Mouse (Mus musculus): Measurements from ENCODE around the gene Abhd6. TPM values are rescaled to one million over a fixed set of nuclear protein-coding genes. Genes with fewer than 3 reads are reported as not detected.

Gene Abhd6
- polyA plus RNA-seq, 1 experiment from 2014 or later, result 14.1 TPM

- H3K4me2 ChIP-seq (ENCODE audit: low read depth, low read length), result no peak overlapping the region
- no peak for ATAC-seq
- 86% methylated on average over 5 of the region's 5 CpGs for WGBS
- H3K36me3 ChIP-seq (ENCODE audit: control insufficient read depth, insufficient read depth, low read length), result no peaks in the 10 kb centered on the region
- no peak overlapping the region for H3K4me3 ChIP-seq (ENCODE audit: low read length)
- H3K9ac ChIP-seq (ENCODE audit: low read depth, low read length), result no peak overlapping the region
- no peaks in the 10 kb centered on the region for H3K4me1 ChIP-seq (ENCODE audit: control insufficient read depth, insufficient read depth, low read length)
- H3K9me3 ChIP-seq (ENCODE audit: control insufficient read depth, low read length), result no peaks in the 10 kb centered on the region
- H3K27me3 ChIP-seq (replicated peaks; ENCODE audit: control insufficient read depth, insufficient read depth, low read length), result no peaks in the 10 kb centered on the region
- H3K27ac ChIP-seq (ENCODE audit: low read length), result no peak overlapping the region
Observed at GRCm38 (mm10) chr14:8056076-8056475, 53.4 kb downstream of the Abhd6 start.

GRCm38 (mm10) chr14:8059938-8060337, 57.2 kb downstream of the Abhd6 start:
- H3K27me3 ChIP-seq (replicated peaks; ENCODE audit: control insufficient read depth, insufficient read depth, low read length), result no peaks in the 10 kb centered on the region
- H3K27ac ChIP-seq (ENCODE audit: low read length), result no peak overlapping the region
- H3K36me3 ChIP-seq (ENCODE audit: control insufficient read depth, insufficient read depth, low read length), result no peaks in the 10 kb centered on the region
- no peak overlapping the region for H3K4me2 ChIP-seq (ENCODE audit: low read depth, low read length)
- 88% methylated on average over 7 of the region's 7 CpGs for WGBS
- no peak overlapping the region for H3K9ac ChIP-seq (ENCODE audit: low read depth, low read length)
- no peak overlapping the region for H3K4me3 ChIP-seq (ENCODE audit: low read length)
- H3K4me1 ChIP-seq (ENCODE audit: control insufficient read depth, insufficient read depth, low read length), result no peaks in the 10 kb centered on the region
- no peak for ATAC-seq
- H3K9me3 ChIP-seq (ENCODE audit: control insufficient read depth, low read length), result no peaks in the 10 kb centered on the region

GRCm38 (mm10) chr14:8062076-8062475, 59.4 kb downstream of the Abhd6 start:
- no peak overlapping the region for H3K27ac ChIP-seq (ENCODE audit: low read length)
- no peak overlapping the region for H3K4me2 ChIP-seq (ENCODE audit: low read depth, low read length)
- H3K36me3 ChIP-seq (ENCODE audit: control insufficient read depth, insufficient read depth, low read length), result no peaks in the 10 kb centered on the region
- H3K4me1 ChIP-seq (ENCODE audit: control insufficient read depth, insufficient read depth, low read length), result no peaks in the 10 kb centered on the region
- WGBS, result 25% methylated on average over 3 of the region's 3 CpGs
- no peak for ATAC-seq
- no peaks in the 10 kb centered on the region for H3K9me3 ChIP-seq (ENCODE audit: control insufficient read depth, low read length)
- H3K4me3 ChIP-seq (ENCODE audit: low read length), result no peak overlapping the region
- no peaks in the 10 kb centered on the region for H3K27me3 ChIP-seq (replicated peaks; ENCODE audit: control insufficient read depth, insufficient read depth, low read length)
- H3K9ac ChIP-seq (ENCODE audit: low read depth, low read length), result no peak overlapping the region

GRCm38 (mm10) chr14:8062537-8063301, 60.0 kb downstream of the Abhd6 start:
- Histone ChIP-seq H3K27ac (ENCODE audit: low read length) (no peak overlapping the region), H3K36me3 (ENCODE audit: control insufficient read depth, insufficient read depth, low read length) (no peaks in the 10 kb centered on the region), H3K4me1 (ENCODE audit: control insufficient read depth, insufficient read depth, low read length) (no peaks in the 10 kb centered on the region), H3K9me3 (ENCODE audit: control insufficient read depth, low read length) (no peaks in the 10 kb centered on the region), H3K4me3 (ENCODE audit: low read length) (no peak overlapping the region), H3K4me2 (ENCODE audit: low read depth, low read length) (no peak overlapping the region), H3K9ac (ENCODE audit: low read depth, low read length) (no peak overlapping the region), H3K27me3 (replicated peaks; ENCODE audit: control insufficient read depth, insufficient read depth, low read length) (no peaks in the 10 kb centered on the region)
- no peak for ATAC-seq
- 61% methylated on average over 3 of the region's 3 CpGs for WGBS

- Histone ChIP-seq H3K27me3 (replicated peaks; ENCODE audit: control insufficient read depth, insufficient read depth, low read length) (no peaks in the 10 kb centered on the region), H3K4me2 (ENCODE audit: low read depth, low read length) (no peak overlapping the region), H3K36me3 (ENCODE audit: control insufficient read depth, insufficient read depth, low read length) (no peaks in the 10 kb centered on the region), H3K9me3 (ENCODE audit: control insufficient read depth, low read length) (no peaks in the 10 kb centered on the region), H3K9ac (ENCODE audit: low read depth, low read length) (no peak overlapping the region), H3K4me3 (ENCODE audit: low read length) (no peak overlapping the region), H3K4me1 (ENCODE audit: control insufficient read depth, insufficient read depth, low read length) (no peaks in the 10 kb centered on the region), H3K27ac (ENCODE audit: low read length) (no peak overlapping the region)
- no peak for ATAC-seq
- WGBS, result 89% methylated on average over 8 of the region's 8 CpGs
Observed at GRCm38 (mm10) chr14:8063835-8064785, 61.4 kb downstream of the Abhd6 start.

- H3K4me1 ChIP-seq (ENCODE audit: control insufficient read depth, insufficient read depth, low read length), result peaks cover 8% of the 10 kb centered on the region
- no peaks in the 10 kb centered on the region for H3K9me3 ChIP-seq (ENCODE audit: control insufficient read depth, low read length)
- no peaks in the 10 kb centered on the region for H3K27me3 ChIP-seq (replicated peaks; ENCODE audit: control insufficient read depth, insufficient read depth, low read length)
- under 1% methylated on average over 47 of the region's 47 CpGs for WGBS
- peak within 1 kb of the TSS; percentile 76 for H3K9ac ChIP-seq (ENCODE audit: low read depth, low read length)
- H3K36me3 ChIP-seq (ENCODE audit: control insufficient read depth, insufficient read depth, low read length), result 0 out of 2 replicates have a peak, but pooled peaks cover 2% of the 10 kb centered on the region
- peak within 1 kb of the TSS; percentile 62 for H3K4me3 ChIP-seq (ENCODE audit: low read length)
- peak within 1 kb of the TSS; percentile 97 for H3K27ac ChIP-seq (ENCODE audit: low read length)
- peak within 1 kb of the TSS; percentile 91 for H3K4me2 ChIP-seq (ENCODE audit: low read depth, low read length)
- peak; percentile 98 for ATAC-seq
Observed at GRCm38 (mm10) chr14:8080165-8080679, 77.5 kb downstream of the Abhd6 start, which contains the start of gene Rpp14. Gene Rpp14 (plus strand): TSS chr14:8080367.

- H3K9ac ChIP-seq (ENCODE audit: low read depth, low read length), result peak overlapping the region; percentile 76
- H3K4me1 ChIP-seq (ENCODE audit: control insufficient read depth, insufficient read depth, low read length), result peaks cover 8% of the 10 kb centered on the region
- peak overlapping the region; percentile 91 for H3K4me2 ChIP-seq (ENCODE audit: low read depth, low read length)
- H3K4me3 ChIP-seq (ENCODE audit: low read length), result peak overlapping the region; percentile 62
- peak; percentile 63 for ATAC-seq
- no peaks in the 10 kb centered on the region for H3K9me3 ChIP-seq (ENCODE audit: control insufficient read depth, low read length)
- no peaks in the 10 kb centered on the region for H3K27me3 ChIP-seq (replicated peaks; ENCODE audit: control insufficient read depth, insufficient read depth, low read length)
- WGBS, result 5% methylated on average over 11 of the region's 11 CpGs
- peak overlapping the region; percentile 97 for H3K27ac ChIP-seq (ENCODE audit: low read length)
- H3K36me3 ChIP-seq (ENCODE audit: control insufficient read depth, insufficient read depth, low read length), result 0 out of 2 replicates have a peak, but pooled peaks cover 2% of the 10 kb centered on the region
Observed at GRCm38 (mm10) chr14:8080718-8081117, 78.0 kb downstream of the Abhd6 start.

GRCm38 (mm10) chr14:8082949-8083348, 80.2 kb downstream of the Abhd6 start:
- H3K9ac ChIP-seq (ENCODE audit: low read depth, low read length), result no peak overlapping the region
- H3K9me3 ChIP-seq (ENCODE audit: control insufficient read depth, low read length), result no peaks in the 10 kb centered on the region
- 95% methylated on average over 1 of the region's 1 CpGs for WGBS
- 0 out of 2 replicates have a peak, but pooled peaks cover 6% of the 10 kb centered on the region for H3K36me3 ChIP-seq (ENCODE audit: control insufficient read depth, insufficient read depth, low read length)
- H3K27ac ChIP-seq (ENCODE audit: low read length), result no peak overlapping the region
- H3K27me3 ChIP-seq (replicated peaks; ENCODE audit: control insufficient read depth, insufficient read depth, low read length), result no peaks in the 10 kb centered on the region
- ATAC-seq, result no peak
- H3K4me2 ChIP-seq (ENCODE audit: low read depth, low read length), result no peak overlapping the region
- H3K4me3 ChIP-seq (ENCODE audit: low read length), result no peak overlapping the region
- H3K4me1 ChIP-seq (ENCODE audit: control insufficient read depth, insufficient read depth, low read length), result peaks cover 8% of the 10 kb centered on the region

GRCm38 (mm10) chr14:8089016-8089415, 86.3 kb downstream of the Abhd6 start:
- Histone ChIP-seq H3K4me1 (ENCODE audit: control insufficient read depth, insufficient read depth, low read length) (peaks cover 9% of the 10 kb centered on the region), H3K4me3 (ENCODE audit: low read length) (no peak overlapping the region), H3K9me3 (ENCODE audit: control insufficient read depth, low read length) (no peaks in the 10 kb centered on the region), H3K27me3 (replicated peaks; ENCODE audit: control insufficient read depth, insufficient read depth, low read length) (no peaks in the 10 kb centered on the region), H3K4me2 (ENCODE audit: low read depth, low read length) (no peak overlapping the region), H3K27ac (ENCODE audit: low read length) (no peak overlapping the region), H3K36me3 (ENCODE audit: control insufficient read depth, insufficient read depth, low read length) (peaks cover 14% of the 10 kb centered on the region; the same call in 1 of the 2 replicates), H3K9ac (ENCODE audit: low read depth, low read length) (no peak overlapping the region)
- 86% methylated on average over 2 of the region's 2 CpGs for WGBS
- ATAC-seq, result no peak
